Mouse (Mus musculus) heart, embryonic 11.5 days (tissue): ENCODE measurements around the gene Fbxo31. TPM values are rescaled to one million over a fixed set of nuclear protein-coding genes. Genes with fewer than 3 reads are reported as not detected.

Experiments used
- ATAC-seq: fragments of 200-750 bp; cut with Nextera tagmentation; replicated peaks from 2 replicates; pipeline ENCODE4 v1.8.0; 2017; ENCODE audit warnings: moderate library complexity; ENCODE audit not compliant: insufficient number of reproducible peaks, low FRiP score, low TSS enrichment
- H3K27ac ChIP-seq: fragments of 300-500 bp; sonication (generic); 2 replicates; pipeline ENCODE4 v1.5.1; 2014; ENCODE audit warnings: mild to moderate bottlenecking, low read depth, low read length
- H3K27me3 ChIP-seq: fragments of 300-500 bp; sonication (generic); 2 replicates; pipeline ENCODE4 v1.6.1; 2014; ENCODE audit warnings: mild to moderate bottlenecking, low read length, mixed read lengths; ENCODE audit not compliant: control insufficient read depth, insufficient read depth
- H3K36me3 ChIP-seq: fragments of 300-500 bp; sonication (generic); 2 replicates; pipeline ENCODE4 v1.6.1; 2014; ENCODE audit warnings: mild to moderate bottlenecking, low read length, moderate library complexity, mixed read lengths; ENCODE audit not compliant: control insufficient read depth, insufficient read depth
- H3K4me1 ChIP-seq: fragments of 300-500 bp; sonication (generic); 2 replicates; pipeline ENCODE4 v1.6.1; 2014; ENCODE audit warnings: low read length; ENCODE audit not compliant: control insufficient read depth, insufficient read depth
- H3K4me2 ChIP-seq: fragments of 300-500 bp; sonication (generic); 2 replicates; pipeline ENCODE4 v1.6.1; 2014; ENCODE audit warnings: mild to moderate bottlenecking, moderate library complexity
- H3K4me3 ChIP-seq: fragments of 300-500 bp; sonication (generic); 2 replicates; pipeline ENCODE4 v1.5.1; 2014; ENCODE audit warnings: low read depth, low read length
- H3K9ac ChIP-seq: fragments of 300-500 bp; sonication (generic); 2 replicates; pipeline ENCODE4 v1.6.1; 2014; ENCODE audit warnings: mild to moderate bottlenecking, low read depth, low read length, moderate library complexity
- H3K9me3 ChIP-seq: fragments of 300-500 bp; sonication (generic); replicated peaks from 2 replicates; pipeline ENCODE4 v1.6.1; 2016; ENCODE audit warnings: low read length; ENCODE audit not compliant: control insufficient read depth
- WGBS: fragments of 180-500 bp; shearing (Covaris S2); extraction: QIAGEN DNeasy Blood & Tissue Kit; methylation state at CpG from one replicate; pipeline ENCODE4 v1.1.7; 2014; ENCODE audit not compliant: insufficient replicate concordance; 5-methylcytosine and 5-hydroxymethylcytosine counted together
- polyA plus RNA-seq: library from polyadenylated mRNA; unstranded; fragments of >200 nt; fragmentation: Nextera tagmentation; extraction: Ambion mirVana; gene quantifications from 2 replicates; pipeline ENCODE4 v1.2.1, GENCODE M21; 2014

Fbxo31 gene
- 9.5 and 9.7 TPM in 2 replicates for polyA plus RNA-seq

GRCm38 (mm10) chr8:121578676-121579451 lies at the start of gene Fbxo31:
Gene Fbxo31, minus strand, starts transcription at chr8:121578806.
- Histone ChIP-seq H3K4me2 (peak within 1 kb of the TSS; percentile 96), H3K4me3 (peak within 1 kb of the TSS; percentile 90), H3K36me3 (no peaks in the 10 kb centered on the region), H3K9ac (peak within 1 kb of the TSS; percentile 88), H3K4me1 (peaks cover 16% of the 10 kb centered on the region), H3K9me3 (no peaks in the 10 kb centered on the region), H3K27ac (peak within 1 kb of the TSS; percentile 59; the same call in 1 of the 2 replicates), H3K27me3 (no peaks in the 10 kb centered on the region)
- peak; percentile 88 for ATAC-seq
- 2% methylated on average over 62 of the region's 63 CpGs for WGBS

GRCm38 (mm10) chr8:121623043-121623442 lies 44.4 kb upstream of the Fbxo31 start:
- Histone ChIP-seq H3K27me3 (no peaks in the 10 kb centered on the region), H3K4me1 (peaks cover 59% of the 10 kb centered on the region), H3K27ac (no peak overlapping the region), H3K9me3 (no peaks in the 10 kb centered on the region), H3K4me3 (no peak overlapping the region), H3K9ac (no peak overlapping the region), H3K4me2 (no peak overlapping the region), H3K36me3 (peaks cover 8% of the 10 kb centered on the region; the same call in 1 of the 2 replicates)
- 85% methylated on average over 8 of the region's 8 CpGs for WGBS
- no peak for ATAC-seq

- Histone ChIP-seq H3K9ac (no peak overlapping the region), H3K4me1 (peaks cover 58% of the 10 kb centered on the region), H3K9me3 (no peaks in the 10 kb centered on the region), H3K36me3 (0 out of 2 replicates have a peak, but pooled peaks cover 6% of the 10 kb centered on the region), H3K4me2 (no peak overlapping the region), H3K27ac (no peak overlapping the region), H3K27me3 (no peaks in the 10 kb centered on the region), H3K4me3 (no peak overlapping the region)
- WGBS, result 61% methylated on average over 1 of the region's 1 CpGs
- no peak for ATAC-seq
These were observed 43.3 kb upstream of the Fbxo31 start for GRCm38 (mm10) chr8:121621879-121622278.

GRCm38 (mm10) chr8:121620801-121621516 lies 42.4 kb upstream of the Fbxo31 start:
- no peak for ATAC-seq
- peaks cover 49% of the 10 kb centered on the region for H3K4me1 ChIP-seq

GRCm38 (mm10) chr8:121619401-121619995 lies 40.9 kb upstream of the Fbxo31 start:
- Histone ChIP-seq H3K27me3 (no peaks in the 10 kb centered on the region), H3K4me3 (no peak overlapping the region), H3K9ac (0 out of 2 replicates have a peak overlapping the region, but pooled peaks have one; percentile 22), H3K4me2 (no peak overlapping the region; the same call in 1 of the 2 replicates), H3K4me1 (peaks cover 36% of the 10 kb centered on the region), H3K27ac (peak overlapping the region; percentile 75), H3K36me3 (0 out of 2 replicates have a peak, but pooled peaks cover 6% of the 10 kb centered on the region), H3K9me3 (no peaks in the 10 kb centered on the region)
- peak; percentile 50; the same call in 1 of the 2 replicates for ATAC-seq
- WGBS, result 34% methylated on average over 7 of the region's 7 CpGs

More at GRCm38 (mm10) chr8:121620801-121621516, 42.4 kb upstream of the Fbxo31 start:
- Histone ChIP-seq H3K9ac (no peak overlapping the region; the same call in 1 of the 2 replicates), H3K36me3 (0 out of 2 replicates have a peak, but pooled peaks cover 6% of the 10 kb centered on the region), H3K9me3 (no peaks in the 10 kb centered on the region), H3K27me3 (no peaks in the 10 kb centered on the region), H3K27ac (no peak overlapping the region), H3K4me3 (no peak overlapping the region), H3K4me2 (no peak overlapping the region)
- WGBS, result 66% methylated on average over 12 of the region's 12 CpGs

GRCm38 (mm10) chr8:121613419-121613818 lies 34.8 kb upstream of the Fbxo31 start:
- Histone ChIP-seq H3K9me3 (no peaks in the 10 kb centered on the region), H3K27me3 (no peaks in the 10 kb centered on the region), H3K4me1 (peaks cover 11% of the 10 kb centered on the region; the same call in 1 of the 2 replicates), H3K9ac (no peak overlapping the region), H3K27ac (no peak overlapping the region), H3K4me2 (no peak overlapping the region), H3K36me3 (peaks cover 12% of the 10 kb centered on the region; the same call in 1 of the 2 replicates), H3K4me3 (no peak overlapping the region)
- ATAC-seq, result no peak

- Histone ChIP-seq H3K4me2 (no peak overlapping the region), H3K36me3 (peaks cover 20% of the 10 kb centered on the region), H3K9ac (no peak overlapping the region), H3K9me3 (no peaks in the 10 kb centered on the region), H3K4me3 (no peak overlapping the region), H3K4me1 (peaks cover 4% of the 10 kb centered on the region; the same call in 1 of the 2 replicates), H3K27me3 (no peaks in the 10 kb centered on the region), H3K27ac (no peak overlapping the region)
- WGBS, result 88% methylated on average over 11 of the region's 11 CpGs
- ATAC-seq, result no peak
These were observed 31.3 kb upstream of the Fbxo31 start for GRCm38 (mm10) chr8:121609916-121610315.

- Histone ChIP-seq H3K27ac (no peak overlapping the region), H3K4me2 (no peak overlapping the region), H3K4me3 (no peak overlapping the region), H3K4me1 (peaks cover 4% of the 10 kb centered on the region; the same call in 1 of the 2 replicates), H3K36me3 (peaks cover 27% of the 10 kb centered on the region), H3K9ac (no peak overlapping the region), H3K9me3 (no peaks in the 10 kb centered on the region), H3K27me3 (no peaks in the 10 kb centered on the region)
- 79% methylated on average over 15 of the region's 15 CpGs for WGBS
- no peak for ATAC-seq
These were observed 30.6 kb upstream of the Fbxo31 start for GRCm38 (mm10) chr8:121609251-121609650.
